Mouse (Mus musculus) stomach, postnatal 0 days (tissue): ENCODE results near the gene Ttc29.

ENCODE experiments used
- CTCF ChIP-seq: IDR thresholded peaks from 2 replicates; pipeline ENCODE4 v1.5.1; 2016; ENCODE audit warnings: antibody characterized with exemption, low read depth, mild to moderate bottlenecking, moderate library complexity
- EP300 ChIP-seq: optimal IDR thresholded peaks from 2 replicates; pipeline ENCODE3; 2016; ENCODE audit warnings: antibody characterized with exemption

DNA sequence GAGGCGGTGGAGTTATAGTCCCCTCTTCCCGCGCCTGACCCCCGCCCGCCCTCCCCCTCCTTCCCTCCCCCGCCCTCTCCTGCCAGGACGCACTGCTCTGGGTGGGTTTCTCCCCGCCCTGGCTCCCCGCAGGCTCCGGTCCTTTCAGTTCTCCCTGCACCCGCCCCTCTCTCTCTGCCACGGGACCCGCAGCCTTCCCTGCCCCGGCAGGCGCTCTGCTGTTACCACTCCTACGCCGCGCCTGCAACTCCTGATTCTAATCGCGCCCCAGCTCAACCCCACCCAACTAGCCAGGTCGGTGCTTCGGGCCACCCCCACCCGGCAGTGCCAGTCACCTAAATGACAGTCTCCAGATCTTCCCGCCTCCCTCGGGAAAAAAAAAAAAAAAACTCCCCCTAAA lies 223.6 kb downstream of the Ttc29 start:
- TF ChIP-seq CTCF (no peak), EP300 (no peak)
